Mouse (Mus musculus) bone marrow macrophage, adult 2 months (primary cell): Measurements from ENCODE around the gene Cdc40. TPM values are rescaled to one million over a fixed set of nuclear protein-coding genes. Genes with fewer than 3 reads are reported as not detected.
"Not testable (repeated sequence)": the region's sequence is repeated elsewhere in the genome, so short reads cannot be mapped to it uniquely, and the experiment has no call there.

ENCODE experiments used
- H3K27ac ChIP-seq: 2 replicates; pipeline ENCODE4 v1.5.1; 2012; ENCODE audit warnings: low read depth, low read length; ENCODE audit not compliant: insufficient read depth
- H3K4me1 ChIP-seq: 2 replicates; pipeline ENCODE4 v1.6.1; 2012; ENCODE audit warnings: low read length; ENCODE audit not compliant: control insufficient read depth, insufficient read depth
- H3K4me3 ChIP-seq: 2 replicates; pipeline ENCODE4 v1.5.1; 2012; ENCODE audit warnings: mild to moderate bottlenecking, low read length, moderate library complexity; ENCODE audit not compliant: insufficient read depth
- CTCF ChIP-seq: IDR thresholded peaks from 2 replicates; pipeline ENCODE4 v1.5.1; 2012; ENCODE audit warnings: low read depth, mild to moderate bottlenecking, low read length, moderate library complexity
- POLR2A ChIP-seq: IDR thresholded peaks from 2 replicates; pipeline ENCODE4 v1.6.1; 2012; ENCODE audit warnings: mild to moderate bottlenecking, low read depth, low read length, borderline replicate concordance
- polyA plus RNA-seq: library from polyadenylated mRNA; stranded (reverse); fragments of >200 nt; gene quantifications from 2 replicates; pipeline ENCODE4 v1.2.4, GENCODE M21; 2012; ENCODE audit not compliant: missing spikeins, insufficient read depth, insufficient read length

Cdc40 gene
- polyA plus RNA-seq, 1 experiment = 26.2 TPM

DNA sequence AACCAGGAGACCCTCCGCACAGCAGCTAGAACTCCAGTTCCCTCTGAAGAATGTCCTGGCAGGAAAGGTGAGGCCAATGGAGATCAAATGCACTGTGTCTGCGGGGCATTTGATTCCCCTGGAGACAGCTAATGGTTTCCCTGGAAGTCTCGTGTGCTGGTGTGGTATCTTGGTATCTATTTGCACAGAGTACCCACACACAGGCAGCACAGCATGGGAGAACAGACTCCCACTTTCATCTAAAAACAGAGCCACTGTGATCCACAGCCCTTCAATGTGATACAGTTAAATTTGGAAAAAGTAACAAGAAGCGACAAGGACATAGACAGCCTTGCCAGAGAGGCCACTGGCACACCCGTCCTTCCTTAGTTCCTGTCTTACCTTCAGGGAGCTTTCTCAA lies 39.3 kb downstream of the Cdc40 start:
- Histone ChIP-seq H3K4me3 (no peak overlapping the region), H3K27ac (no peak overlapping the region), H3K4me1 (peaks cover 17% of the 10 kb centered on the region)
- TF ChIP-seq CTCF (no peak), POLR2A (no peak)

DNA sequence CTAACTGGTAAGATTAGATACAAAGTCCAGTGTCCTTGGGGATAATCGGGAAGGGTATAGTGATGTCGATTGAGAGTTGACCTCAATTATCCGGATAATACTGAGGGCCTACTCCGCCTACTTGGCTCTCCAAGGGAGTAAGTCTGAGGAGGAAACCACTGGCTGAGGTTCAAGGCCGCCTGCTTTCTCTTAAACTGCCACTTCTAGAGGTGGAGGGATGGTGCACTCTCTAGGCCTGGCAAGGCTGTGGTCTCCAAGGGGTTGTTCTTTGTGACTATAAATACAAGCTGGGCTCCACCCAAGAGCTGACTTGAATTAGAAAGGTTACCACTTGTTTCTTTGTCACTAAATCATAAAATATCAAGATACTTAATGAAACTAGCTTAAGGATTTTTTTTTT lies 43.0 kb downstream of the Cdc40 start:
- Histone ChIP-seq H3K4me1 (no peaks in the 10 kb centered on the region), H3K27ac (no peak overlapping the region), H3K4me3 (no peak overlapping the region)
- TF ChIP-seq CTCF (no peak), POLR2A (no peak)

DNA sequence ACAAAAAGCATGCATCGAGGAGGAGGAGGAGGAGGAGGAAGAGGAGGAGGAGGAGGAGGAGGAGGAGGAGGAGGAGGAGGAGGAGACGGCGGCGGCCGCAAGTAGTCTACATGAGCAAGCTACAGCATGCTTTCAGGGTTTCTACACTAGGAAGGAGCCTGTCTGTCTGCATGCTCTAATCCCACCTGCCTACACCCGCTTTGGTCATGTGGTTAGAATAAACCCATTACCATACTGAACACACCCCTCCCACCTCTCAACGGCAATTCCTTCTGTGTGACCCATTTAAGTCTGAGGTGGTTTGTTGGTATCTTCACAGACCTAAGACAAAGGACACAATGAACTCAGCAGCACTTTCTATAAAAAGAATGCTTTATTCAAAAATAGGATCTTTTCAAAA lies 51.8 kb downstream of the Cdc40 start:
- Histone ChIP-seq H3K4me1 (no peaks in the 10 kb centered on the region), H3K4me3 (no peak overlapping the region), H3K27ac (no peak overlapping the region)
- no peak for TF ChIP-seq POLR2A
- no peak for TF ChIP-seq CTCF

- H3K4me1 ChIP-seq = no peaks in the 10 kb centered on the region
- H3K27ac ChIP-seq = no peak overlapping the region
- TF ChIP-seq CTCF (no peak), POLR2A (no peak)
- H3K4me3 ChIP-seq = no peak overlapping the region
These were observed 52.8 kb downstream of the Cdc40 start for GRCm38 (mm10) chr10:40830312-40830711.

DNA sequence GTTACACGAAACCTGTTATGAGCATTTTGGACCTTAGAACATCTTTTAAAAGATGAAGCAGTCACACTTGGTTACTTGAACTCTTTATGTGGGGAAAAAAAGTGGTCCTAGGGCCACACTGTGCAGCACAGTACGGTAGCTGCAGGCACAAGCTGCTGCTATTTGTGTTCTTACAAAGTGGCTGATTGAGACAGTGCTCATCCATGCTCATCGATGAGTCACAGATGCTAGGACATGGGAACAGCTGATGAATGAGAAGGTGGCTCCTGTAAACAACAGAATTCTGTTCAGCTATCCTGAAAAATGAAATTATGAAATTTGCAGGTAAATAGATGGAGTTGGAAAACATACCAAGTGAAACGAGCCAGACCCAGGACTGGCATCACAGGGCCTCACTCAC lies 55.4 kb downstream of the Cdc40 start:
- no peaks in the 10 kb centered on the region for H3K4me1 ChIP-seq
- no peak for TF ChIP-seq CTCF
- no peak for TF ChIP-seq POLR2A
- no peak overlapping the region for H3K4me3 ChIP-seq
- H3K27ac ChIP-seq = no peak overlapping the region

GRCm38 (mm10) chr10:40825952-40826351 lies 57.2 kb downstream of the Cdc40 start:
- Histone ChIP-seq H3K4me3 (no peak overlapping the region), H3K4me1 (no peaks in the 10 kb centered on the region), H3K27ac (no peak overlapping the region)
- TF ChIP-seq CTCF (no peak), POLR2A (no peak)

- no peak overlapping the region for H3K4me3 ChIP-seq
- no peak for TF ChIP-seq POLR2A
- TF ChIP-seq CTCF = no peak
These were observed 66.6 kb downstream of the Cdc40 start for GRCm38 (mm10) chr10:40816471-40816870.

GRCm38 (mm10) chr10:40813627-40814026 lies 69.5 kb downstream of the Cdc40 start:
- H3K27ac ChIP-seq = no peak overlapping the region
- H3K4me3 ChIP-seq = no peak overlapping the region
- no peaks in the 10 kb centered on the region for H3K4me1 ChIP-seq
- TF ChIP-seq POLR2A (no peak), CTCF (peak; percentile 35; the same call in 1 of the 2 replicates)

More at GRCm38 (mm10) chr10:40816471-40816870, 66.6 kb downstream of the Cdc40 start:
- H3K4me1 ChIP-seq = no peaks in the 10 kb centered on the region
- no peak overlapping the region for H3K27ac ChIP-seq

- H3K4me3 ChIP-seq, H3K27ac ChIP-seq, H3K4me1 ChIP-seq: not testable (repeated sequence)
These were observed 73.7 kb downstream of the Cdc40 start for GRCm38 (mm10) chr10:40809411-40809910.

GRCm38 (mm10) chr10:40806221-40806620 lies 76.9 kb downstream of the Cdc40 start:
- Histone ChIP-seq H3K27ac (no peak overlapping the region), H3K4me1 (no peaks in the 10 kb centered on the region)
- no peak for TF ChIP-seq CTCF
- TF ChIP-seq POLR2A = no peak

DNA sequence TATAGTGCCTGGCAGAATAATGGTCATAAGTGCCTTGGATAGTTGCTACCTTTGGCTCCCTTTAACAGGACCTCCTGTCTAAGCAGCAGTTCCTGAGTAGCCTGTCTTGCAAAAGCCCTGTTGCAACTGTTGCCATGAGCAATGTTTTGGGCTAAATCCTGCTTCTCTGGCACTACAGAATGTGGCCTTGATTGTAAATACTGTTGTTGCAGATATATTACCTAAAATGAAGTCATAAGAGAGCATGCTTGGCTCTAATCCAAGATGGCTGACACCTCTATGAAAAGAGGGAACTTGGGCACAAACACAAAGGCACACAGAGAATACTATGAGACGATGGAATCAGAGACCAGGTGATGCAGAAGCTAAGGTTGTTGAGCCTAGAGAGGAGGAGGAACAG lies 77.9 kb downstream of the Cdc40 start:
- no peak for TF ChIP-seq POLR2A
- TF ChIP-seq CTCF = no peak
- no peaks in the 10 kb centered on the region for H3K4me1 ChIP-seq
- H3K4me3 ChIP-seq = no peak overlapping the region
- H3K27ac ChIP-seq = no peak overlapping the region

More at GRCm38 (mm10) chr10:40806221-40806620, 76.9 kb downstream of the Cdc40 start:
- no peak overlapping the region for H3K4me3 ChIP-seq
